Mouse (Mus musculus) neutrophil, adult 5-6 weeks (primary cell): ENCODE data around the gene Asap2. TPM values are rescaled to one million over a fixed set of nuclear protein-coding genes. Genes with fewer than 3 reads are reported as not detected.

Experiments used
- ATAC-seq: fragments of 151-379, 151-347 bp; 2 replicates; pipeline ENCODE4 v1.8.0; 2017; ENCODE audit warnings: mild to moderate bottlenecking, moderate TSS enrichment; ENCODE audit not compliant: insufficient number of reproducible peaks, poor library complexity, low FRiP score, severe bottlenecking; ENCODE audit errors: extremely low read depth
- total RNA-seq: library from RNA; stranded (forward); fragments of 200-1000 nt; gene quantifications from 2 replicates; pipeline ENCODE4 v1.2.3, GENCODE M21; 2017

The Asap2 gene
- total RNA-seq, 1 experiment from 2014 or later, result 2.3 TPM

GRCm38 (mm10) chr12:21285508-21286242, 295.4 kb downstream of the Asap2 start:
- peak; percentile 7; the same call in 1 of the 2 replicates for ATAC-seq

- ATAC-seq, result peak; percentile 82
Observed at GRCm38 (mm10) chr12:21286243-21286622, 296.0 kb downstream of the Asap2 start, which contains the start of gene Itgb1bp1. Itgb1bp1 (minus strand) TSS chr12:21286284.

- peak; percentile 76 for ATAC-seq
Observed at GRCm38 (mm10) chr12:21286712-21287650, 296.7 kb downstream of the Asap2 start.

DNA sequence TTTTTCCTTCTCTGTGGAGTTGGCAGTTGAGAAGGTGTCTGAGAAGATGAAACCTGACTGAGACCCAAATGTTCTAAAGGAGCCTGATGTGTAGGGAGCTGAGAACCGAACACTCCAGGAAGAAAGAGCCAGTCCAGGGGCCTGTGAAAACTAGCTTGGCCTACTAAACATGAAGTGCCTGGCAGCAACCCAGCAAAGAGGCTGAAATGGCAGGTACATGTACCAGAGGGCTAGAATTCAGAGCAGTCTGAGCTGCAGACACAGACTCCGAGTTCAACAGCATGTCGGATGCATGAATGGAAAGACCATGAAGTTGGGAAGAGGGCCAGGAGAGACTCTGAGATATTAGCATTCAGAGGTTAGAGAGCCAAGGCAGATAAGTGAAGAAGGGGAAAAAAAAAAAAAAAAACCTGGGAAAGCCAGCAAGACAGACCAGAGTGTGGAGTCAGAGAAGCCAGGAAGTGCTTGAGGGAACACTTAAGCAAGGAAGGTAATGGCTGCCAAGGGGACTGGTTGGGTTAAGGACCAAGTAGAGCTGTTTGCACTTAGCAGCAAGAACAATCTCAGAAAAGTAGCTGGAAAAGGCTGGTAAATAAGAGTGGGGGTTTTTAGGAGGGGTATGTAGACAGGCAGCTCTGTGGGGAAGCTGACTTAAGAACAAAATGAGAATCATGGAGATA, 298.6 kb downstream of the Asap2 start:
- ATAC-seq, result no peak

DNA sequence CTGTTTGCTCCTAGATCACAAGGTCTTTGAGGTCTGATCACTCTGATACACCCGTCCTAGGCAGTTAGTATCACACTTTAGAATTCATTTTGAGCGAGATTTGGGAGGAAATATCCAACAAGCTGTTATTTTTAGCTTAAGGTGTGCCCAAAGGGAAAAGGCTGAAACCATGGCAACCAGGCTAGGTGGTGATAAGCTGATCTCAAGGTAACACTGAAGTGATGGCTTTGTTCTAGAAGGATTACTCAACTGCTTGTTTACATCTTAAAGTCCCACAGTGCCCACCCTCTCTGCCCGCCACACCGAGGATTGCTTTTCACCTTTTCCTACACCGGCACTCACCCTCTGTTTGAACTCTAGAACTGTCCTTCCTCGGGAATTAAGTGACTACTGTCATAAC, 299.4 kb downstream of the Asap2 start:
- ATAC-seq, result no peak

DNA sequence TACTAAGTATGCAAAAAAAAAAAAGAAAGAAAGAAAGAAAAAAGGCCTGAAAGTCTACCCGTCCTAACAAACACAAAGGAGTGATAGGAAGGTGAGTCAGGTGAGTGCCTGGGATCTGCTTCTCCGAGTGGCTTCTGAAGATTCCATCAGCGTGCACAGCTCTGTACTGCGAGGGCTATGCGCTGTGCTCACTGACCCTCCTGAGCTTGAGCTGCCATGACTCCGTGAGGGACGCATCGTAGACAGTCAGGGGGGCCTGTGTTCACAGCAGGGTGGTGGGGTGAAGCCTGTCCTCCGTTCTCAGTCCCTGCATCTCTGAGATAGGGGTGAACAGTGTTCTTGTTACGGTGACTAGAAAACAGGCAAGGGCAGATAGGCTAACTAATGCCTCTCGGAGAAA, 308.6 kb downstream of the Asap2 start:
- ATAC-seq, result no peak

DNA sequence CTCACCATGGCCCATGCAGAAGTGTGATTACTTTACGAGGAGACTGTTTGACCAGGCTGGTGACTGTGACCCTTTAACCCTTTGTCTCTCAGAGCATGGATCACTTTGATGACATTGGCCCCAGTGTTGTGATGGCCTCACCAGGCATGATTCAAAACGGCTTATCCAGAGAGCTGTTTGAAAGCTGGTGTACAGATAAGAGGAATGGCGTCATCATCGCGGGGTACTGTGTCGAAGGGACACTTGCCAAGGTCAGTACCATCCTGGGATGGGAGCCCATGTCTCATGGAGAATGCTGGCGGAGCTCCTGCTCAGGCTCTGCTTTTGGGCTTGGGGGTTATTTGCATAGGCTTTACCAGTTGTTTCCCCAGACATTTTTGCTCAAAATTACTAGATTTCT, 311.1 kb downstream of the Asap2 start:
- ATAC-seq, result no peak

DNA sequence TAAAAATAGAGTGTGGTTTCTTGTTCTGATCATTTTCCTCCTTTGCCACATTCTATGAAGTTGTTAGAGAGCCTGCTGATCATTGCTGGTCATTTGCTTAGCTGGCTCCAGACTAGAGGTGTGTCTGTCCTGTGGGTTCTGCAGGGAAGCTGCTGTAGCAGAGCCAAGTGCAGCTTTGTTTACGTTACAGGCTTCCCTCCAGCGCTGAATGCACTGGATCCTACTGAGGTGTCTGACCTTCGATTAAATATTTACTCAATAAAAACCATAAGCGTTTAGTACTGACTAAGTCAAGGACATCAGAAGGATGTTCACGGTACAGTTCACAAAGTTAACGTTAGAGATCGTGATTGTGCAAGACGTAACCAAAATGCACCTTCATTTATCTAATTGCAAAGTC, 311.7 kb downstream of the Asap2 start:
- ATAC-seq, result no peak

- ATAC-seq, result no peak
Observed at GRCm38 (mm10) chr12:21302361-21302783, 312.1 kb downstream of the Asap2 start.

DNA sequence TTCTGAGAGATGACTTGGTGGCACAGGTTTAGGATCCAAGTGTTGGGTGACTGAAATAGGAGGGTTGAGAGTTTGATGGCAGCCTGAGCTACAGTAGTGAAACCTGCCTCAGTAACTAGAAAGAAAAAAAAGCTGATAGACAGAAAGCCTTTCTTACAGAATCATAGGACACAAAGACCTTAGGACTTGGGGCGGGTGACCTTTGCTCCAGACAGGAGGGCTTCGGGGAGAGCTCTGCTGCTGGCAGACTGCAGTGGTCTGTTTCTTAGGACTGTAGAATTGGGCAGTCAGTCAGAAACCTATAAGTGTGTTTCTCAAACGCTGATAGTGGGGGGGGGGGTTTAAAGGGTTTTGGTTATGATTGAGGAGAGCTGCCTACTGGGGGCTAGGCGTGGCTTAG, 315.5 kb downstream of the Asap2 start:
- no peak for ATAC-seq

GRCm38 (mm10) chr12:21306721-21307120, 316.5 kb downstream of the Asap2 start:
- no peak for ATAC-seq

DNA sequence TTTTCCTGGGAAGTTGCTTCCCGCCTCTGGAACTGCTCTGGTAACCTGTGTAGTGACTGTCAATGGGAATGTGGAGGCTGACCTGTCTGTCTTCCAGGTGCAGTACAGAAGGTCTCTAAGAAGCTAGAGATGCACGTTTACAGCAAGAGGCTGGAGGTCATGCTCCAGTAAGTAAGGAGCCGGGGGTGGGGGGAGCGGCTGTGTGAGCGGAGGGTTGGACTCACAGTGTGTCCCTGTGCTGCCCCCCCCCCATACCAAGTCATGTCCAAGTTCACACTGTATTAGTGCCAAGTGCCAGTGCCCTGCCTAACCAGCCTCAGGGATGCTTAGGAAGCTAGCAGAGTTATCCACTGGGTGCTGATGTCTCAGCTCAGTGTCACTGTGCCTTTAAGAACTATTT, 321.9 kb downstream of the Asap2 start:
- ATAC-seq, result no peak

GRCm38 (mm10) chr12:21315923-21316868, 325.9 kb downstream of the Asap2 start, which contains the start of gene Iah1:
Iah1 (plus strand) TSS chr12:21316389.
- peak; percentile 81 for ATAC-seq

- ATAC-seq, result no peak
Observed at GRCm38 (mm10) chr12:21316869-21317265, 326.6 kb downstream of the Asap2 start.

DNA sequence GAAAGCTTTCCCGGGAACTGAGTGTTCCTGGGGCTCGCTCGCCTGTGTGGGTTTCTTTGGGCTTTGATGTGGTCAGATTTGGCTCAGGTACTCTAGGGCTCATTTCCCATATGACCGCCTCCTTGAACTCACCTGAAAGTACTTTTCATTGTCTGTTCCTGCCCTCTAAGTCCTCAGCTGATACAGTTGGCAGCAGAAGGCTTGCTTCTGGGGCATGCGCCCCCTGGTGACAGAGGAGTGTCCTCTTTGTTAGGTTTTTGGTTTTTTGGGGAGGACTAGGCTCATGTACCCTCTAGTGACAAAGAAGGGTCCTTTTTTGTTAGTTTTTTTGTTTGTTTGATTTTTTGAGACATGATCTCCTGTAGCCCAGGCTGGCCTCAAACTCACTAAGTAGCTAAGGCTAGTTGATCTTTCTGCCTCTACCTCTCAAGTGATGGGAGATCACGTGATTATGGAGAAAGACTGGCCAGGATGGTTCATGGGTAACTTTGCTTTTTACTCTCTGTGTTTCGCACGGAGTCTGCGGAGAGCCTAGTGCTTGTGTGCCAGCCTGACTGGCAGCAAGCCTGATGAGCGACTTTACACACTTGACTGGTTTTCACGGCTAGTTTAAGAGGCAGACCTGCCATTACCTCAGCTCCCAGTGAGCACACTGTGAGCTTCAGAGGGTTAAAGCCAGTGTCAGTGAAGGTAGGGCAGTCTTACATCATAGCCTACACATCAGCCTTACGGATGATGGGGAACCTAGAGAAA, 328.1 kb downstream of the Asap2 start:
- peak; percentile 55 for ATAC-seq
